Mouse (Mus musculus) liver, embryonic 14.5 days (tissue): ENCODE data around the gene Cyp1a1. TPM values are rescaled to one million over a fixed set of nuclear protein-coding genes. Genes with fewer than 3 reads are reported as not detected.

ENCODE experiments used
- ATAC-seq: fragments of 200-750 bp; cut with Nextera tagmentation; 2 replicates; pipeline ENCODE4 v1.8.0; 2017; ENCODE audit warnings: moderate number of reproducible peaks, mild to moderate bottlenecking, moderate library complexity; ENCODE audit not compliant: insufficient read depth
- DNase-seq, 3 experiments: peaks; one replicate each; pipeline ENCODE4 v3.0.0-alpha.2; 2012 to 2013; ENCODE audit warnings: low read depth in 3 of 3, low spot score in 3 of 3
- H3K27ac ChIP-seq: fragments of 300-500 bp; sonication (generic); 2 replicates; pipeline ENCODE4 v1.5.1; 2014; ENCODE audit warnings: moderate library complexity, mild to moderate bottlenecking, control low read depth, inconsistent platforms
- H3K27me3 ChIP-seq: fragments of 300-500 bp; sonication (generic); 2 replicates; pipeline ENCODE4 v1.6.1; 2014; ENCODE audit warnings: mild to moderate bottlenecking, low read length, moderate library complexity; ENCODE audit not compliant: control insufficient read depth, insufficient read depth
- H3K36me3 ChIP-seq: fragments of 300-500 bp; sonication (generic); replicated peaks from 2 replicates; pipeline ENCODE4 v1.6.1; 2014; ENCODE audit warnings: low read depth; ENCODE audit not compliant: control insufficient read depth, insufficient read depth
- H3K4me1 ChIP-seq, 2 experiments: fragments of 200-500 bp in 1 of 2; fragments of 300-500 bp in 1 of 2; sonication (generic) in 1 of 2; replicated peaks; 2 replicates each; pipeline ENCODE4 v1.6.1; 2012 to 2014; ENCODE audit warnings: antibody characterized with exemption in 1 of 2, inconsistent platforms in 1 of 2, low read length in 1 of 2; ENCODE audit not compliant: control insufficient read depth in 2 of 2, insufficient read depth in 2 of 2
- H3K4me2 ChIP-seq: fragments of 300-500 bp; sonication (generic); 2 replicates; pipeline ENCODE4 v1.6.1; 2014; ENCODE audit warnings: low read depth, mild to moderate bottlenecking, control low read depth, moderate library complexity
- H3K4me3 ChIP-seq, 2 experiments: fragments of 200-500 bp in 1 of 2; fragments of 300-500 bp in 1 of 2; sonication (generic) in 1 of 2; 2 replicates each; pipeline ENCODE4 v1.5.1; 2012 to 2014; ENCODE audit warnings: low read depth in 2 of 2, low read length in 2 of 2, mild to moderate bottlenecking in 2 of 2, control low read depth in 1 of 2, inconsistent platforms in 1 of 2, moderate library complexity in 1 of 2; ENCODE audit not compliant: insufficient read depth in 1 of 2
- H3K9ac ChIP-seq: fragments of 300-500 bp; sonication (generic); replicated peaks from 2 replicates; pipeline ENCODE4 v1.6.1; 2014; ENCODE audit warnings: mild to moderate bottlenecking, control low read depth, moderate library complexity
- H3K9me3 ChIP-seq: fragments of 300-500 bp; sonication (generic); 2 replicates; pipeline ENCODE4 v1.6.1; 2016; ENCODE audit warnings: low read length, mixed read lengths; ENCODE audit not compliant: control insufficient read depth
- CTCF ChIP-seq: IDR thresholded peaks from 2 replicates; pipeline ENCODE4 v1.5.1; 2016; ENCODE audit warnings: antibody characterized with exemption, low read depth, control low read depth
- EP300 ChIP-seq: IDR thresholded peaks from 2 replicates; pipeline ENCODE4 v1.6.1; 2016; ENCODE audit warnings: antibody characterized with exemption, low read depth
- WGBS: fragments of 180-500 bp; shearing (Covaris S2); extraction: QIAGEN DNeasy Blood & Tissue Kit; methylation state at CpG from one replicate; pipeline ENCODE4 v1.1.7; 2014; ENCODE audit not compliant: insufficient replicate concordance; 5-methylcytosine and 5-hydroxymethylcytosine counted together
- polyA plus RNA-seq, 2 experiments: library from polyadenylated mRNA; depleted of rRNA in 1 of 2; stranded (reverse) in 1 of 2; unstranded in 1 of 2; fragments of >200 nt; fragmentation: Nextera tagmentation in 1 of 2; extraction: Ambion mirVana in 1 of 2; gene quantifications; 2 replicates each; pipeline versions ENCODE4 v1.2.1 to v1.2.3; 2012 to 2014

Cyp1a1 gene
- polyA plus RNA-seq, 2 experiments, result 0.13 TPM; not detected in 1

DNA sequence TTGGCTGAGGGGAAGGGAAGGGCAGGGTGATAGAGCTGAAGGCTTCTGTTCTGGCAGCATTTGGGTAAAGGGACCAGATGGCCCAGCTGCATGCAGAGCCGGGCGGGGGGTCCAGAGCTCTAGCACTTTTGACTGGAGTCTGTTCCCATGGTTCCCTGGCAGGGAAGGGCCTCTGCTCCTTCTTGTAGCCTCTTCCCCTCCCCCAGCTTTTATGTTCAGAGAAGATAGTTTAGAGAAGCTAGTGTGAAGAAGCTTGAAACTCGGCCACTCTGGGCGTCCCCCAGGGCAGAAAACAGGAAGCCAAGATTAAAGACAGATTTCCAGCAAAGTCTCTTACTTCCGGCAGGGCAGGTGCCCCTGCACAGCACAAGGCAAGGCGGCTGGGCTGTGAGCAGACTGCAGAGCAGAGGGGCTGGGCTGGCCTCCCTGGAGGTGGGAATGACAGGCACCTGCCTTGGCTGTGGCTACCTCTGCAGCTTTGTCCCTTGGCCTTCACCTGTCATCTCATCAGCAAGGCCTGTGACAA is 36.9 kb upstream of the Cyp1a1 start:
- Histone ChIP-seq H3K4me1 (peaks cover 3 to 29% of the 10 kb centered on the region in 2 experiments; a peak in 3 of 4 replicates), H3K36me3 (no peaks in the 10 kb centered on the region), H3K4me2 (no peak overlapping the region), H3K27me3 (no peaks in the 10 kb centered on the region), H3K4me3 (no peak overlapping the region), H3K9ac (no peak overlapping the region), H3K9me3 (no peaks in the 10 kb centered on the region), H3K27ac (no peak overlapping the region)
- no peak for DNase-seq
- no peak for TF ChIP-seq EP300
- TF ChIP-seq CTCF, result no peak
- WGBS, result 14% methylated on average over 6 of the region's 6 CpGs
- no peak for ATAC-seq

DNA sequence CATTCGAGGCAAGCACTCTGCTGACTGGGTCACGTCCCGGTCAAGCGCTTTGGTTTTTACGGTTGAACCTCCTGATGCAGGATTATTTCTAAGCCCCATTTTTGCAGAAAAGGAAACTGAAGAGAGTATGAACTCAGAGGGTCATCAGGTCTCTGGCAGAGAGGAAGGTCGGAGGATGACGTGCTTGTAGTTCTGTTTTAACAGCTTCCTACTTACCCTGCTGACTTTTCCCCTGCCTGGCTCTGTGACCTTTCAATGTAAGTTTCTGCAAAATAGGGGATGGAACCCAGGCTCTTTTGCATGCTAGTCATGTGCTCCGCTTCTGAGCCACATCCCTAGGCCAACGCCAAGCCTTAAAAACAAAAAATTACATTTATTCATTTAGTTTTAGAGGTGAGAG is 35.4 kb upstream of the Cyp1a1 start:
- WGBS, result 59% methylated on average over 9 of the region's 9 CpGs
- ATAC-seq, result no peak
- Histone ChIP-seq H3K36me3 (no peaks in the 10 kb centered on the region), H3K4me2 (no peak overlapping the region), H3K27ac (no peak overlapping the region), H3K9me3 (no peaks in the 10 kb centered on the region), H3K4me3 (no peak overlapping the region), H3K27me3 (no peaks in the 10 kb centered on the region), H3K9ac (no peak overlapping the region), H3K4me1 (peaks cover 0 to 20% of the 10 kb centered on the region in 2 experiments; a peak in 3 of 4 replicates)
- DNase-seq, result no peak
- TF ChIP-seq EP300 (no peak), CTCF (no peak)

DNA sequence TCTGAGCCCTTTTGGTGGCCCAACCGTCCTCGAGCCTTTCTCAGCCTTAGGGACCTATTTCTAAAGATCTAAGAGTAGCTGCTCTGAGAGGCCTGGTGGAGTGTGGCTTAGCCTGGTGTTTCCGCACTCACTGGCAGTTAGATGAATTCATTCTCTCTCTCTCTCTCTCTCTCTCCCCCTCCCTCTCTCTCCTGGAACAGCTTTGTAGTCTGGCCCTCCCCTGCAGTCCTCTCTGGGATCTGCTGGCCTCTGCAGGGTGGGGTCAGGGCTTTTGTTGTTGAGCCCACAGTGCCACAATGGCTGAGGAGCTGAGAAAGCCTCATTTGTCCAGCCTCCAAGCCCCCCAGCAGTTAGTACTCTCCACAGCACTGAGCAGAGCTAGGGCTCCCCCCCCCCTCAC is 34.9 kb upstream of the Cyp1a1 start:
- H3K4me2 ChIP-seq, result no peak overlapping the region
- WGBS, result 73% methylated on average over 3 of the region's 3 CpGs
- H3K9me3 ChIP-seq, result no peaks in the 10 kb centered on the region
- TF ChIP-seq CTCF (no peak), EP300 (no peak)
- H3K36me3 ChIP-seq, result no peaks in the 10 kb centered on the region
- DNase-seq (no peak), ATAC-seq (no peak)
- no peaks in the 10 kb centered on the region for H3K27me3 ChIP-seq
- no peak overlapping the region for H3K9ac ChIP-seq
- peaks cover 0 to 16% of the 10 kb centered on the region in 2 experiments; a peak in 3 of 4 replicates for H3K4me1 ChIP-seq
- no peak overlapping the region for H3K4me3 ChIP-seq
- no peak overlapping the region for H3K27ac ChIP-seq

DNA sequence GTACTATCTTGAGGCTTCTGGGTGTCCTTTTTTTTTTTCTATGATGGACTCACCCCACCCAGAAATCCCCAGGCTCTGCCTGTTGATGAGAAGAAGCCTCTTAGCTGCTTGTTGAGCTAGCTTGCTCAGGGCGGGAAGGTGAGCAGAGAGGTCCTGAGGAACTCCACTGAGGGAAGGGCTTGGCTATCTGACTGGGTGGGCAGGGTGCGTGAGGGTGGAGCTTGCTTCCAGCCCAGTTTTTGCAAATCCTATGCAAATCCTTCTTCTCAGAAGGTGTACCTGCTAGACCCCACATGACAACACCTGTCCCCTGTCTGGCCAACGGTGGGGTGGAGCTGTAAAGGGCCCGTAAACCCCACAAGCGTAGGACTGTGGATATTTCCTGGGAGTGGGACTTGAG is 34.4 kb upstream of the Cyp1a1 start, which contains the start of gene Csk:
TSS of gene Csk (minus strand) at position 349 of the 400 bp plus-strand sequence.
- no peaks in the 10 kb centered on the region for H3K27me3 ChIP-seq
- WGBS, result 65% methylated on average over 5 of the region's 5 CpGs
- ATAC-seq (no peak), DNase-seq (no peak)
- H3K4me3 ChIP-seq, result no peak within 1 kb of the TSS
- H3K9ac ChIP-seq, result no peak within 1 kb of the TSS
- no peaks in the 10 kb centered on the region for H3K9me3 ChIP-seq
- no peak within 1 kb of the TSS for H3K4me2 ChIP-seq
- TF ChIP-seq EP300, result no peak
- TF ChIP-seq CTCF, result no peak
- no peaks in the 10 kb centered on the region for H3K36me3 ChIP-seq
- peaks cover 0 to 14% of the 10 kb centered on the region in 2 experiments; a peak in 3 of 4 replicates for H3K4me1 ChIP-seq
- H3K27ac ChIP-seq, result no peak within 1 kb of the TSS

DNA sequence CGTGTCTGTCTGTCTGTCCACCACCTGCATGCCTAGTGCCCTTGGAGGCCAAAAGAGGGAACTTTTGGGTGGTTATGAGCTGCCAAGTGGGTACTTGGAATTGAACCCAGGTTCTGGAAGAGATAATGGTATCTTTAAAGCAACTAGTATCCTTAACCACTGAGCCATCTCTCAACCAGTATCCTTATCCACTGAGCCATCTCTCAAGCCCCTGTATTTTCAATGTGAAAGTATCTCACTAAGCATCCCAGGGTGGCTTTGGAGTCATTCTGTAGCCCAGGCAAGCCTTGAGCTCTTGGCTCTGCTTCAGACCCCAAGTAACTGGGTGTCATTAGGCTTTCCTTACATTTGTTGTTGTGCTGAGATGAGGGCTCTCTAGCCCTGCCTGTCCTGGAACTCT is 32.8 kb upstream of the Cyp1a1 start:
- no peak overlapping the region for H3K27ac ChIP-seq
- no peak overlapping the region for H3K9ac ChIP-seq
- H3K4me1 ChIP-seq, result peaks cover under 1 to 14% of the 10 kb centered on the region in 2 experiments; a peak in 3 of 4 replicates
- no peaks in the 10 kb centered on the region for H3K36me3 ChIP-seq
- WGBS, result 80% methylated on average over 1 of the region's 1 CpGs
- DNase-seq (no peak), ATAC-seq (no peak)
- H3K9me3 ChIP-seq, result no peaks in the 10 kb centered on the region
- TF ChIP-seq CTCF (no peak), EP300 (no peak)
- no peak overlapping the region for H3K4me3 ChIP-seq
- H3K4me2 ChIP-seq, result no peak overlapping the region
- no peaks in the 10 kb centered on the region for H3K27me3 ChIP-seq
